Mouse (Mus musculus): ENCODE measurements around the gene Etv3. TPM values are rescaled to one million over a fixed set of nuclear protein-coding genes. Genes with fewer than 3 reads are reported as not detected.
A peak's percentile ranks its signal among the peaks of the same experiment; 100 is the strongest.

The Etv3 gene
- polyA plus RNA-seq, 1 experiment from 2014 or later = 9.6 TPM

DNA sequence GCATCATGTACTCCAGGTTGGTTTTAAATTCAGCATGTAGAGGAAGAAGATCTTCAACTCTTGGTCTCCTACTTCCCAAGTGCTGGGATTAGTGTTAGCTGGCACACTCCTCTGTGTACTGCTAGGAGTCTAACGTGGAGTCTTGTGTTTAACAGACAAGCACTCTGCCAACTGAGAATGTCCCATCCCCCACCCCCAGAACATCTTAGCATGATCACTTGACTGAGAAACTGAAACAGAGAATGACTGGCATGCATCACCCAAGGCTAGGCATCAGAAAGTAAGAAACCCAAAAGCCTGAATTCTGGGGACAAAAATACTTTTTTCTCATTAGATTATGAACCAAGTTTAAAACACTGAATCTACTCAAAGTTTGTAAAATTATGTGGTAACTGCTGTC is 3.4 kb upstream of the Etv3 start:
- H3K27me3 ChIP-seq = no peaks in the 10 kb centered on the region
- no peak overlapping the region for H3K9ac ChIP-seq
- WGBS = 45% methylated on average over 1 of the region's 1 CpGs
- no peak overlapping the region for H3K4me2 ChIP-seq
- H3K4me3 ChIP-seq = no peak overlapping the region
- ATAC-seq (replicated peaks; ENCODE audit: insufficient number of reproducible peaks, insufficient read depth, low FRiP score, low read depth) = no peak
- H3K27ac ChIP-seq = no peak overlapping the region
- H3K9me3 ChIP-seq (replicated peaks) = no peaks in the 10 kb centered on the region
- H3K4me1 ChIP-seq (replicated peaks) = peaks cover 17% of the 10 kb centered on the region
- H3K36me3 ChIP-seq = no peaks in the 10 kb centered on the region

DNA sequence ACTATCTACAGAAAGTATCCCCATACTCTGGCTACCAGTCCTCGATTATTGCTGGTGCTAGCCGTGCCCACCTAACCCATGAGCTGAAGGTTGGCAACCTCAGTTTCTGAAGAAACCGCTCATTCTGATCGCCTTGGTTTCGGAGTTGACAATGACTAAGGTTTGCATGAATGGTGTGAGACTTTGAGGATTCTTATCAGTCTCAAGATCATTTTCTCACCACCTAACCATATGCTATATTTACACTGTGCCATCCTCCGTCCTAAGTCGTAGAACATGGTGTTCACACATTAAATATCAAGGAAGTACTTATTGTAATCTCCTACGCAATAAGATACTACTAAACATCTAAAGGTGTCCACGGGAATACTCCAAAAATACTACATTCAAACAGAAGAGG is 1.5 kb upstream of the Etv3 start:
- no peak overlapping the region for H3K27ac ChIP-seq
- WGBS = 77% methylated on average over 9 of the region's 9 CpGs
- H3K36me3 ChIP-seq = peaks cover 7% of the 10 kb centered on the region; the same call in 1 of the 2 replicates
- no peak overlapping the region for H3K4me2 ChIP-seq
- no peak overlapping the region for H3K4me3 ChIP-seq
- no peak overlapping the region for H3K9ac ChIP-seq
- H3K27me3 ChIP-seq = no peaks in the 10 kb centered on the region
- H3K9me3 ChIP-seq (replicated peaks) = no peaks in the 10 kb centered on the region
- peaks cover 29% of the 10 kb centered on the region for H3K4me1 ChIP-seq (replicated peaks)
- ATAC-seq (replicated peaks; ENCODE audit: insufficient number of reproducible peaks, insufficient read depth, low FRiP score, low read depth) = no peak

DNA sequence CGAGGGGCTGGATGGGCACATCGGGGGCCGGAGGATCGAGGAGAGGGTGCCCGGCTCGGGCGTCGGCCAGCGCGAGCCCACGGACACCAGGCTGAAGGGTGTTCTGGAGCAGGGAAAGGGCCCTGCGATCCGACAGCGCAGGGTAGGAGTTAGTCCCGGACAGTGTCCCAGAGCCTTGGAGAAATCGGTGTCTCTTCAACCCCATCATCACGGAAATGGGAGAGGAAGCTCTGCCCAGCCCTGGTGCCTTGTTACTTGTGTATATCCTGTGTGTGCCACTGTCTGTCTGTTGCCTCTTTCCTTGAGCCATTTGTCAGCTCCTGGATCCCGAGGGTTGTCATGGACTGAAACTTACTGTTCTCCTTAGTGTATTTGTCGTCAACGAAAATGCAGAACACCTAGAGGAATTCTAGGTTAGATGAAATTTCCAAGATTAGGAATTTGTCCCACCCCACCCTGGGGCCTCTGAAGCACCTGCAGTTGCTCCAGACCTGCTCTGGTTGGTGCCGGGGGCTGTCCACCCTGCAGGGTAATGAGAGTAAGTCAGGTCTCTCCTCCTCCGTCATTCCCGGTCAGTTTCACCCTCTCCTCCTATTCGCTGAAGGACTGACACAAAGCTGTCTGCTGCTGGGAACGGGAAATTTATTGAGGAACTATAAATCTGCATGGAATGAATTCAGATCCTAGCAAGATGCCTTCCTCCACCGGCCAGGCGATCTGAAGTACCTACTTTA is 797 bp downstream of the Etv3 start:
- 6% methylated on average over 27 of the region's 27 CpGs for WGBS
- no peaks in the 10 kb centered on the region for H3K9me3 ChIP-seq (replicated peaks)
- H3K27ac ChIP-seq = peak overlapping the region; percentile 96
- peak overlapping the region; percentile 80 for H3K4me2 ChIP-seq
- no peaks in the 10 kb centered on the region for H3K27me3 ChIP-seq
- H3K4me1 ChIP-seq (replicated peaks) = peaks cover 29% of the 10 kb centered on the region
- H3K4me3 ChIP-seq = peak overlapping the region; percentile 95
- H3K9ac ChIP-seq = peak overlapping the region; percentile 100
- ATAC-seq (replicated peaks; ENCODE audit: insufficient number of reproducible peaks, insufficient read depth, low FRiP score, low read depth) = peak; percentile 37; the same call in 1 of the 2 replicates
- H3K36me3 ChIP-seq = peaks cover 30% of the 10 kb centered on the region

DNA sequence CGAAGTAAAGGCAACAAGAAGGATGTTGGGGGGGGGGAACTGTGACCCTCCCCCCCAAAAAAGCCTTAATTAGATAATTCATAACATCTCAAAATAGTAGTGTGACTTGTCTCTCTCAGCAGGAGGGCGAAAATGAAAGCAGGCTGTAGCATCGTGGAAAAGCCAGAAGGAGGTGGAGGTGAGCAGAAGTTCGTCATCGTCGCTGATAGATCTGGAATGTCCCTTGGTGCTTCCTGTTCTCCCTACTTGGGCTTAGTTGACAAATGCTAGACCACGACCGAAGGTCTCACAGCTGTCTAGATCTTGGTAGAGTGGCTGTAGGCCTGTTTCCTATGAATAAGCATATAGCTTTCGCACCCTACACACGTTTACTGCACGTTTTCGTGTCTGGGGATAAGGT is 1.9 kb downstream of the Etv3 start:
- H3K9me3 ChIP-seq (replicated peaks) = no peaks in the 10 kb centered on the region
- peaks cover 29% of the 10 kb centered on the region for H3K4me1 ChIP-seq (replicated peaks)
- no peaks in the 10 kb centered on the region for H3K27me3 ChIP-seq
- no peak for ATAC-seq (replicated peaks; ENCODE audit: insufficient number of reproducible peaks, insufficient read depth, low FRiP score, low read depth)
- 60% methylated on average over 12 of the region's 12 CpGs for WGBS
- H3K4me3 ChIP-seq = no peak overlapping the region
- peaks cover 39% of the 10 kb centered on the region for H3K36me3 ChIP-seq
- H3K4me2 ChIP-seq = peak overlapping the region; percentile 80
- H3K9ac ChIP-seq = no peak overlapping the region
- H3K27ac ChIP-seq = no peak overlapping the region

DNA sequence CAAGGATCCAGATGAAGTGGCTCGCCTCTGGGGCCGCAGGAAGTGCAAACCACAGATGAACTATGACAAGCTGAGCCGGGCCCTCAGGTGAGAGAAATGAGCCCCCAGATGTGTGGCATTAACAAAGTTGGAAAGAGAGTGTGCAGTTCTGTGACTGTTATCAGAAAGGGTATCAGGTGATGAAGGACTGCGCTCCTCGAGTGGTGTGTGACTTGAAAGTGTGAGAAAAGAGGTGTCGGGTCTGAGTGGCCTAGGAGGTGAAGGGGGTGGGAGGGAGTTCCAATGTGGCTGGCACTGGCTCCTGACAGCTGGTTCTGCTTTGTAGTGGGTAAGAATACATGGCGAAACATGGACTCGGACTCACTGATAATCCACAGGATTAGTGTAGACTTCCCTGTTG is 2.8 kb downstream of the Etv3 start:
- H3K4me1 ChIP-seq (replicated peaks) = peaks cover 29% of the 10 kb centered on the region
- no peak overlapping the region; the same call in 1 of the 2 replicates for H3K27ac ChIP-seq
- H3K4me3 ChIP-seq = no peak overlapping the region
- no peak for ATAC-seq (replicated peaks; ENCODE audit: insufficient number of reproducible peaks, insufficient read depth, low FRiP score, low read depth)
- H3K36me3 ChIP-seq = peaks cover 46% of the 10 kb centered on the region
- H3K9me3 ChIP-seq (replicated peaks) = no peaks in the 10 kb centered on the region
- H3K4me2 ChIP-seq = 0 out of 2 replicates have a peak overlapping the region, but pooled peaks have one; percentile 80
- H3K27me3 ChIP-seq = no peaks in the 10 kb centered on the region
- whole genome bisulfite sequencing = 45% methylated on average over 8 of the region's 8 CpGs
- no peak overlapping the region for H3K9ac ChIP-seq

DNA sequence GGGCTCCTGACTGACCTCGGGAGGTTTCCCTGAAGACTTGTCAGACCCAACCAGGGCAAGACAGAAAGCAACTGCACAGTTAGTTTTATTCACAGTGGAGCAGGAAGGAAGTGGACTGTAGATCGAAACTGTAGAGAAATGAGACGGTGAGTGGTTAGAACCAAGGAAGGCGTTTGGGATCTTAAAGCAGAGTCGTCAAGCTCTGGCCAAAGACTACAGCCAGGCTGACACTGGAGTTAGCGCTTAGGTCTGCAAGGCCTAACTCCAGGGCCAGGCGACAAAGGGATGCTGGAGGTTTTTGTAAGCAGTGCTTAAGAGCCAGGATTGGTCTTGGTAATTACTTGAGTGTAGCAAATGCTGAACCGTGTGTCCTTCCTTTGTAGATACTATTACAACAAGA is 3.6 kb downstream of the Etv3 start:
- no peaks in the 10 kb centered on the region for H3K9me3 ChIP-seq (replicated peaks)
- ATAC-seq (replicated peaks; ENCODE audit: insufficient number of reproducible peaks, insufficient read depth, low FRiP score, low read depth) = no peak
- peaks cover 54% of the 10 kb centered on the region for H3K36me3 ChIP-seq
- no peak overlapping the region for H3K27ac ChIP-seq
- H3K9ac ChIP-seq = no peak overlapping the region
- H3K27me3 ChIP-seq = no peaks in the 10 kb centered on the region
- H3K4me1 ChIP-seq (replicated peaks) = peaks cover 29% of the 10 kb centered on the region
- no peak overlapping the region for H3K4me3 ChIP-seq
- 84% methylated on average over 8 of the region's 8 CpGs for WGBS
- no peak overlapping the region for H3K4me2 ChIP-seq

DNA sequence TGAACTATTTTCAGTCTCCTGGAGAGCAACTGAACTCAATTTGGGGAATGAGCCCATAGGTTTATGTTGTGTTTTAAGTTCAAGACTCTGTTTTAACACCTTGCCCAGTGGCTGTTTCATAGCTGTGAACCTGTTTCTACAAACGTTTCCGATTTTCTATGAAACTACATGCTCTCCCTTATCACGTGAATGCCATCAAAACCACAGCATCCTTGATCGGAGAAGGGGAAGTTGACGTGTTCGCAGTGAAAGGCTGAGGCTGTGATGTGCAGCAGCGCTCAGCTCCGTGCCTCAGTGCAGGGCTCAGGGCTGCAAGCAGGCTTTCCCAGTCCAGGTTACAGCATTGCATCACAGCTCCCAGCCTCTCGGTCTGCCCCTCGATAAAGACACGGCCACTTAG is 4.4 kb downstream of the Etv3 start:
- Histone ChIP-seq H3K4me1 (replicated peaks) (peaks cover 29% of the 10 kb centered on the region), H3K36me3 (peaks cover 62% of the 10 kb centered on the region), H3K9ac (no peak overlapping the region), H3K27ac (no peak overlapping the region), H3K27me3 (no peaks in the 10 kb centered on the region), H3K4me3 (no peak overlapping the region), H3K9me3 (replicated peaks) (no peaks in the 10 kb centered on the region), H3K4me2 (no peak overlapping the region)
- 81% methylated on average over 11 of the region's 11 CpGs for WGBS
- ATAC-seq (replicated peaks; ENCODE audit: insufficient number of reproducible peaks, insufficient read depth, low FRiP score, low read depth) = no peak

DNA sequence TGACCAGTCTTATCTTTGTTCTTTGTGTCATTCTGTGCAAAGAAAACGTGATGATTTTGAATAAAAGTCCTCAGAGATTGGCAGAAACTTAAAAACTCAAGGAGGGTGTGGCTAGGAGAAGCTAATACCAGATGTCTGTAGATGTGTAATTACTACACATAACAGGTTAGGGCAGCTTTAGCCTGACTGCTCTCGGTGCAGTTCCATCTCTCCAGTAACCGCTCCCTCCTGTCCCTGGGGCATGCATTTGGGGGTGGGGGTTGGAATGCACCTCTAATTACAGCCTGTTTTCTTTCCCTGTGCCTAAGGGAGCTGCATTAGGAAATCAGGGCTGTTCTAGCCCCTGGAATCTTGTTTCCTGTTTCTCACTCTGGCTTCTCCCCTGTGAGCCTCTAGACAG is 5.0 kb downstream of the Etv3 start:
- no peak for ATAC-seq (replicated peaks; ENCODE audit: insufficient number of reproducible peaks, insufficient read depth, low FRiP score, low read depth)
- H3K9ac ChIP-seq = no peak overlapping the region
- 85% methylated on average over 3 of the region's 3 CpGs for WGBS

DNA sequence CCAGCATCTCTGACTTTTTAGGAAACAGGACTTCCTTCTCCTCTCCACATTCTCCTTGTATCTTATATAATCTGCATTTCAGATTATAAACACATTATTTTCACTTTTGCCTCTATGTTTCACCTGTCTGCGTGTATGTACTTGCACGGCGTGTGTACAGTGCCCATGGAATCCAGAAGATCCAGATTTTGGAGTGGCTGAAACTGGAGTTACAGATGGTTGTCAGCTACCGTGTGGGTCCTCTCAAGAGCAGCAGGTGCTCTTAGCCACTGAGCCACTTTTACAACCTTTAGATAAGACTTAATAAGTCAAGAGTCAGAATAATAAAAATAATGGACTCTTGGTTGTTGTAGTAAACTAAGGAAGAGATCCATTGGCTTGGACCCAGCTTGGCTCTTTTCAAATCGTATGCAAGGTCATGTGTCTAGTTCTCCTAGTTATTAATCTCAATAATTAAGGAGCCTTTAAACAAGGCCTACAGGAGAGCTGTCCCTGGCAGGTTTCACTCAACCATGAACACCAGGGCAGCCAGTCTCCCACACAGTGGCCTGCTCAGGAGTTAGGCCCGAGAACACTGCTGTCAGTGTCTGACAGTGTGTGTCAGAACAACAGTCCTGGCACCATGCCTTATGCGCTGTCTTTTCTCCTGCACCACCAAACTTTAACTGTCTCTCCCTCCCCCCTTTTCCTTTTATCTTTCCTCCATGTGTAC is 8.6 kb downstream of the Etv3 start:
- Histone ChIP-seq H3K4me2 (no peak overlapping the region), H3K27me3 (no peaks in the 10 kb centered on the region), H3K4me1 (replicated peaks) (peaks cover 24% of the 10 kb centered on the region), H3K27ac (no peak overlapping the region), H3K9ac (no peak overlapping the region), H3K4me3 (no peak overlapping the region), H3K36me3 (peaks cover 82% of the 10 kb centered on the region), H3K9me3 (replicated peaks) (no peaks in the 10 kb centered on the region)
- no peak for ATAC-seq (replicated peaks; ENCODE audit: insufficient number of reproducible peaks, insufficient read depth, low FRiP score, low read depth)
- 86% methylated on average over 7 of the region's 7 CpGs for whole genome bisulfite sequencing

More for the DNA sequence above, 5.0 kb downstream of the Etv3 start:
- peaks cover 24% of the 10 kb centered on the region for H3K4me1 ChIP-seq (replicated peaks)
- H3K27ac ChIP-seq = no peak overlapping the region
- no peak overlapping the region for H3K4me2 ChIP-seq
- H3K36me3 ChIP-seq = peaks cover 68% of the 10 kb centered on the region
- no peaks in the 10 kb centered on the region for H3K9me3 ChIP-seq (replicated peaks)
- no peaks in the 10 kb centered on the region for H3K27me3 ChIP-seq
- no peak overlapping the region for H3K4me3 ChIP-seq

DNA sequence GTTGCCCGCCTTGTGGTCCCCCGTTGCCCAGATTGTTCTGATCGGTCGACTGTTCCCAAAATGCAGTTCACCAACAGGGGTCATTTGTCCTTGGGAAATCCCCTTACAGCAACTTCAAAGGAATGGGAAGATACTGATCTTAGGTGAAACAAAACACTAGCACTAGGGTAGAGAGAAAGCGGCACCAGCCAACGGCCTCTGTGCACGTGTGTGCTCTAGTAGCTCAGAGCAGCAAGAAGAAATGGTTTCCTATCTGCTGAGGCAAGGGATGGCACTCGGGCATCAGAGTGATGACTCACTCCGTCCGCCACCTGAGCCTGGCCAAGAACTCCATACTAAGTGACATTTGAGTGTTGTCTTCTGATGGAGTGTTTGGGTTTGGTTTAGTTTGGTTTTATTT is 12.8 kb downstream of the Etv3 start:
- Histone ChIP-seq H3K4me1 (replicated peaks) (peaks cover 60% of the 10 kb centered on the region), H3K27me3 (no peaks in the 10 kb centered on the region), H3K27ac (no peak overlapping the region), H3K4me2 (no peak overlapping the region), H3K36me3 (peaks cover 47% of the 10 kb centered on the region), H3K4me3 (no peak overlapping the region), H3K9ac (no peak overlapping the region), H3K9me3 (replicated peaks) (no peaks in the 10 kb centered on the region)
- 48% methylated on average over 10 of the region's 10 CpGs for WGBS
- ATAC-seq (replicated peaks; ENCODE audit: insufficient number of reproducible peaks, insufficient read depth, low FRiP score, low read depth) = no peak

DNA sequence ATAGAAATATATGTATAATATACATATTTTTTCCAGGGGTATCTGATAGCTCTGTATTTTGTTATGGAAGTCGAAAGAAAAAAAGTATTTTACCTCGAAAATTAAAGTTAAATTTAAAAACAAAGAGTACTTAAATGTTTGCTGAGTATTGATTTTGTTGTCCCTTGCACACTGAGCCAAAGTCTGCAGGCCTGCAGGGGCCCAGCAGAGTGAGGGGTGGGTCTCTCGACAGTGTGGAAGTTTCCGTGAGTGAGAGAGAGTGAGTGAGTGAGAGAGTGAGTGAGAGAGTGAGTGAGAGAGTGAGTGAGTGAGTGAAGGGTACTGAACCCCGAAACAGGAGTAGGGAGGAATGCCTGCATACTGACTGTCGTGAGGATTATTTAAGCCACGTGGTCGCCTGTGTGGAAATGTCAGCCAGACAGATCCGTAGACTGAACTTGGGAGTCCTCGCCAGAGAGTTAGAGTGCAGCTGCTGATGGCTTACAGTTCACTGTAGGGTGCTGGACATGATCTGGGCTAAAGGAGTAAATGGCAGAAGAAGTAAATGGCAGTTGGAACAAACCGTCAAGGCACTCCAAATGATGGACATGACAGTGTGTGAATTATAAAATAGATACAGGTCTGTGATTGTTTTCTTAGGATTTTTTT is 14.9 kb downstream of the Etv3 start:
- H3K4me3 ChIP-seq = no peak overlapping the region
- peak overlapping the region; percentile 13; the same call in 1 of the 2 replicates for H3K4me2 ChIP-seq
- peaks cover 63% of the 10 kb centered on the region for H3K4me1 ChIP-seq (replicated peaks)
- H3K36me3 ChIP-seq = peaks cover 26% of the 10 kb centered on the region
- peak overlapping the region; percentile 80 for H3K27ac ChIP-seq
- ATAC-seq (replicated peaks; ENCODE audit: insufficient number of reproducible peaks, insufficient read depth, low FRiP score, low read depth) = no peak
- H3K27me3 ChIP-seq = no peaks in the 10 kb centered on the region
- no peak overlapping the region for H3K9ac ChIP-seq
- WGBS = 58% methylated on average over 11 of the region's 11 CpGs
- H3K9me3 ChIP-seq (replicated peaks) = no peaks in the 10 kb centered on the region
